Mouse (Mus musculus) ES-E14 (cell line): Measurements from ENCODE around the gene Gramd1c. TPM values are rescaled to one million over a fixed set of nuclear protein-coding genes. Genes with fewer than 3 reads are reported as not detected.

ENCODE experiments used
- DNase-seq: peaks from one replicate; pipeline ENCODE4 v3.0.0-alpha.2; 2013; ENCODE audit warnings: low read depth, low spot score
- H3K27ac ChIP-seq: 2 replicates; pipeline ENCODE4 v1.5.1; 2012; ENCODE audit warnings: low read depth, mild to moderate bottlenecking, low read length, moderate library complexity, mixed read lengths; ENCODE audit not compliant: poor library complexity, insufficient read depth, severe bottlenecking
- H3K36me3 ChIP-seq: 2 replicates; pipeline ENCODE4 v1.6.1; 2012; ENCODE audit warnings: mild to moderate bottlenecking, low read length, moderate library complexity, mixed read lengths; ENCODE audit not compliant: control insufficient read depth, poor library complexity, insufficient read depth, severe bottlenecking
- H3K4me1 ChIP-seq, 2 experiments: fragments of 150-350 bp in 1 of 2; sonication (generic) in 1 of 2; 2 replicates each; pipeline ENCODE4 v1.6.1; 2012; ENCODE audit warnings: low read length in 2 of 2, mild to moderate bottlenecking in 1 of 2, mixed read lengths in 1 of 2; ENCODE audit not compliant: control insufficient read depth in 2 of 2, insufficient read depth in 2 of 2, poor library complexity in 1 of 2
- H3K4me3 ChIP-seq, 2 experiments: fragments of 150-350 bp in 1 of 2; sonication (generic) in 1 of 2; 2 replicates each; pipeline ENCODE4 v1.5.1; 2012; ENCODE audit warnings: low read length in 2 of 2, low read depth in 1 of 2, mild to moderate bottlenecking in 1 of 2, mixed read lengths in 1 of 2; ENCODE audit not compliant: insufficient read depth in 1 of 2, poor library complexity in 1 of 2, severe bottlenecking in 1 of 2
- H3K9ac ChIP-seq: 2 replicates; pipeline ENCODE4 v1.6.1; 2012; ENCODE audit warnings: low read depth, mild to moderate bottlenecking, low read length, mixed read lengths; ENCODE audit not compliant: poor library complexity, insufficient read depth, severe bottlenecking
- H3K9me3 ChIP-seq: fragments of 150-350 bp; sonication (generic); 2 replicates; pipeline ENCODE4 v1.6.1; 2012; ENCODE audit warnings: low read depth, mild to moderate bottlenecking, low read length; ENCODE audit not compliant: control insufficient read depth, insufficient read depth
- CHD2 ChIP-seq: IDR thresholded peaks from 2 replicates; pipeline ENCODE4 v1.6.1; 2014; ENCODE audit warnings: mild to moderate bottlenecking, low read depth, low read length, inconsistent platforms
- HCFC1 ChIP-seq: IDR thresholded peaks from 2 replicates; pipeline ENCODE4 v1.6.1; 2012; ENCODE audit warnings: low read length, inconsistent platforms, borderline replicate concordance; ENCODE audit not compliant: insufficient read depth
- MAFK ChIP-seq: IDR thresholded peaks from 2 replicates; pipeline ENCODE4 v1.6.1; 2014; ENCODE audit warnings: mild to moderate bottlenecking, low read depth, low read length, inconsistent platforms; ENCODE audit not compliant: insufficient read depth
- ZC3H11A ChIP-seq: IDR thresholded peaks from 2 replicates; pipeline ENCODE4 v1.6.1; 2012; ENCODE audit warnings: low read depth, mild to moderate bottlenecking, inconsistent platforms, low read length, borderline replicate concordance
- ZNF384 ChIP-seq: IDR thresholded peaks from 2 replicates; pipeline ENCODE4 v1.6.1; 2012; ENCODE audit warnings: low read depth, low read length, inconsistent platforms
- in situ Hi-C, 2 experiments: fragments of 600-800 bp; cut with MboI; formaldehyde crosslinking; loops; one replicate each; pipeline ENCODE4 v1.15.1; 2025; ENCODE audit warnings: low sequenced_read_pairs in 2 of 2, inconsistent platforms in 1 of 2; ENCODE audit not compliant: unreplicated experiment in 2 of 2
- total RNA-seq: library from RNA; depleted of rRNA; stranded (reverse); fragments of 300-350 nt; gene quantifications from 2 replicates; pipeline ENCODE4 v1.2.3, GENCODE M21; 2012

Gene Gramd1c
- total RNA-seq, 1 experiment = 0.94 TPM

- no peak for DNase-seq
- H3K4me1 ChIP-seq = peaks cover 0 to 3% of the 10 kb centered on the region in 2 experiments; a peak in 1 of 4 replicates
- no peak overlapping the region for H3K27ac ChIP-seq
- H3K9me3 ChIP-seq = no peaks in the 10 kb centered on the region
- TF ChIP-seq MAFK (no peak), ZC3H11A (no peak)
- H3K4me3 ChIP-seq = no peak overlapping the region
- H3K9ac ChIP-seq = no peak overlapping the region
- no peaks in the 10 kb centered on the region for H3K36me3 ChIP-seq
- in situ Hi-C loops = no loop called here
Observed at GRCm38 (mm10) chr16:43973147-43973546, 90.0 kb downstream of the Gramd1c start.

- H3K4me1 ChIP-seq = peaks cover 0 to 3% of the 10 kb centered on the region in 2 experiments; a peak in 1 of 4 replicates
- no peak for DNase-seq
- TF ChIP-seq ZC3H11A (no peak), MAFK (no peak), ZNF384 (no peak), CHD2 (no peak)
Observed at GRCm38 (mm10) chr16:43972391-43972790, 90.8 kb downstream of the Gramd1c start.

GRCm38 (mm10) chr16:43971741-43972140 lies 91.4 kb downstream of the Gramd1c start:
- Histone ChIP-seq H3K9ac (no peak overlapping the region), H3K4me1 (peaks cover 0 to 3% of the 10 kb centered on the region in 2 experiments; a peak in 1 of 4 replicates), H3K9me3 (no peaks in the 10 kb centered on the region), H3K27ac (no peak overlapping the region), H3K36me3 (no peaks in the 10 kb centered on the region), H3K4me3 (no peak overlapping the region)
- no peak for DNase-seq
- no peak for TF ChIP-seq MAFK
- no peak for TF ChIP-seq CHD2
- in situ Hi-C loops = no loop called here

More at GRCm38 (mm10) chr16:43972391-43972790, 90.8 kb downstream of the Gramd1c start:
- H3K9me3 ChIP-seq = no peaks in the 10 kb centered on the region
- H3K9ac ChIP-seq = no peak overlapping the region
- no peak overlapping the region for H3K27ac ChIP-seq
- no peaks in the 10 kb centered on the region for H3K36me3 ChIP-seq
- H3K4me3 ChIP-seq = no peak overlapping the region
- in situ Hi-C loops = no loop called here

GRCm38 (mm10) chr16:43971189-43971588 lies 92.0 kb downstream of the Gramd1c start:
- Histone ChIP-seq H3K4me3 (no peak overlapping the region), H3K9me3 (no peaks in the 10 kb centered on the region), H3K4me1 (peaks cover 0 to 3% of the 10 kb centered on the region in 2 experiments; a peak in 1 of 4 replicates), H3K27ac (no peak overlapping the region), H3K9ac (no peak overlapping the region), H3K36me3 (no peaks in the 10 kb centered on the region)
- TF ChIP-seq ZC3H11A = no peak
- TF ChIP-seq MAFK = no peak
- TF ChIP-seq CHD2 = no peak
- no peak for TF ChIP-seq ZNF384
- no peak for TF ChIP-seq HCFC1
- in situ Hi-C loops = no loop called here
- DNase-seq = no peak

GRCm38 (mm10) chr16:43970426-43970825 lies 92.7 kb downstream of the Gramd1c start:
- H3K9me3 ChIP-seq = no peaks in the 10 kb centered on the region
- no peak overlapping the region for H3K9ac ChIP-seq
- no peak overlapping the region; the same call in 1 of the 2 replicates for H3K27ac ChIP-seq
- in situ Hi-C loops = no loop called here
- no peak for TF ChIP-seq ZC3H11A
- TF ChIP-seq CHD2 = no peak
- no peak for TF ChIP-seq HCFC1
- no peak for TF ChIP-seq MAFK
- no peak for TF ChIP-seq ZNF384
- H3K4me1 ChIP-seq = peaks cover 0 to 3% of the 10 kb centered on the region in 2 experiments; a peak in 1 of 4 replicates
- DNase-seq = no peak
- H3K36me3 ChIP-seq = no peaks in the 10 kb centered on the region; the same call in 1 of the 2 replicates
- no peak overlapping the region for H3K4me3 ChIP-seq
